Mouse (Mus musculus): ENCODE results near the gene Megf8. TPM values are rescaled to one million over a fixed set of nuclear protein-coding genes. Genes with fewer than 3 reads are reported as not detected.

Megf8 gene
- polyA plus RNA-seq, 1 experiment from 2014 or later, result 15.4 TPM

Other genes starting within 250 kb of the Megf8 start
- gene Grik5, start 244.8 kb upstream of the Megf8 start, polyA plus RNA-seq (2014; fragmentation: Nextera tagmentation; extraction: Ambion mirVana), result 7.0 and 8.3 TPM in 2 replicates
- gene Zfp574, start 244.6 kb upstream of the Megf8 start, polyA plus RNA-seq (2014; fragmentation: Nextera tagmentation; extraction: Ambion mirVana), result 24.1 and 25.2 TPM in 2 replicates
- 1.5 TPM in 2 replicates for gene Pou2f2, start 137.4 kb upstream of the Megf8 start, polyA plus RNA-seq (2014; fragmentation: Nextera tagmentation; extraction: Ambion mirVana)
- gene Dedd2, start 96.5 kb upstream of the Megf8 start, polyA plus RNA-seq (2014; fragmentation: Nextera tagmentation; extraction: Ambion mirVana), result 8.3 and 9.4 TPM in 2 replicates
- gene Zfp526, start 95.7 kb upstream of the Megf8 start, polyA plus RNA-seq (2014; fragmentation: Nextera tagmentation; extraction: Ambion mirVana), result 4.1 and 4.4 TPM in 2 replicates
- 14.3 and 14.8 TPM in 2 replicates for gene Gsk3a, start 79.3 kb upstream of the Megf8 start, polyA plus RNA-seq (2014; fragmentation: Nextera tagmentation; extraction: Ambion mirVana)
- gene Erf, start 66.4 kb upstream of the Megf8 start, polyA plus RNA-seq (2014; fragmentation: Nextera tagmentation; extraction: Ambion mirVana), result 23.3 and 26.0 TPM in 2 replicates
- 48.8 and 49.0 TPM in 2 replicates for gene Cic, start 49.5 kb upstream of the Megf8 start, polyA plus RNA-seq (2014; fragmentation: Nextera tagmentation; extraction: Ambion mirVana)
- gene Pafah1b3, start 19.2 kb upstream of the Megf8 start, polyA plus RNA-seq (2014; fragmentation: Nextera tagmentation; extraction: Ambion mirVana), result 173 and 200 TPM in 2 replicates
- gene Prr19, start 15.8 kb upstream of the Megf8 start, polyA plus RNA-seq (2014; fragmentation: Nextera tagmentation; extraction: Ambion mirVana), result 0.77 and 1.3 TPM in 2 replicates
- gene Tmem145, start 11.1 kb upstream of the Megf8 start, polyA plus RNA-seq (2014; fragmentation: Nextera tagmentation; extraction: Ambion mirVana), result 1.7 and 2.0 TPM in 2 replicates
- 17.7 and 80.3 TPM in 2 replicates for gene Cnfn, start 52.6 kb downstream of the Megf8 start, polyA plus RNA-seq (2014; fragmentation: Nextera tagmentation; extraction: Ambion mirVana)
- 4.2 and 4.9 TPM in 2 replicates for gene Lipe, start 81.5 kb downstream of the Megf8 start, polyA plus RNA-seq (2014; fragmentation: Nextera tagmentation; extraction: Ambion mirVana)
- gene Cxcl17, start 95.7 kb downstream of the Megf8 start, polyA plus RNA-seq (2014; fragmentation: Nextera tagmentation; extraction: Ambion mirVana), result 0.85 and 1.9 TPM in 2 replicates
- 2.2 and 6.3 TPM in 2 replicates for gene Ceacam1, start 160.4 kb downstream of the Megf8 start, polyA plus RNA-seq (2014; fragmentation: Nextera tagmentation; extraction: Ambion mirVana)
- gene Ceacam2, start 222.7 kb downstream of the Megf8 start, polyA plus RNA-seq (2014; fragmentation: Nextera tagmentation; extraction: Ambion mirVana), result 0.19 TPM in 1 of 2 replicates, not detected in the other